8 mouse cellular contexts compared by ENCODE assay signal in genomic region chr4:40843726-40844125, GRCm38 (mm10). TPM values are rescaled to one million over a fixed set of nuclear protein-coding genes. Genes with fewer than 3 reads are reported as not detected.
A peak's percentile ranks its signal among the peaks of the same experiment; 100 is the strongest.
DNase-seq lines count a peak whose midpoint lies in the region; ATAC-seq and TF ChIP-seq lines count a peak whose summit lies in the region.

No protein-coding gene starts in this region.

- no peak for TF ChIP-seq CTCF in layer of hippocampus, adult 2 months (conservative IDR thresholded peaks at IDR 0.05)

- H3K4me2 ChIP-seq in heart, embryonic 16.5 days (ENCODE audit: low read depth, low read length), result peak overlapping the region; percentile 35
- no peak overlapping the region for H3K4me2 ChIP-seq in liver, embryonic 15.5 days

- ATAC-seq in heart, embryonic 16.5 days (replicated peaks; ENCODE audit: extremely low read depth, insufficient read depth, low FRiP score), result no peak
- ATAC-seq in liver, embryonic 15.5 days (ENCODE audit: insufficient read depth), result no peak

- H3K9ac ChIP-seq in heart, embryonic 16.5 days (ENCODE audit: low read length), result peak overlapping the region; percentile 48
- H3K9ac ChIP-seq in liver, embryonic 15.5 days, result no peak overlapping the region

- peak overlapping the region; percentile 72; the same call in 1 of the 2 replicates for H3K27ac ChIP-seq in layer of hippocampus, adult 2 months
- peak overlapping the region; percentile 99 for H3K27ac ChIP-seq in brown adipose tissue, adult 24 weeks (replicated peaks; ENCODE audit: low read depth, low read length)
- peak overlapping the region; percentile 93 for H3K27ac ChIP-seq in heart, embryonic 16.5 days (ENCODE audit: low read length)
- peak overlapping the region; percentile 92 for H3K27ac ChIP-seq in liver, embryonic 15.5 days (replicated peaks)

- H3K4me3 ChIP-seq in layer of hippocampus, adult 2 months, result no peak overlapping the region
- no peak overlapping the region for H3K4me3 ChIP-seq in brown adipose tissue, adult 24 weeks (ENCODE audit: insufficient read depth, low read depth, low read length)
- H3K4me3 ChIP-seq in heart, embryonic 16.5 days (ENCODE audit: low read length), result no peak overlapping the region
- no peak overlapping the region for H3K4me3 ChIP-seq in liver, embryonic 15.5 days (replicated peaks)

- 28% methylated on average over 8 of the region's 8 CpGs for WGBS in heart, embryonic 16.5 days
- 73% methylated on average over 8 of the region's 8 CpGs for WGBS in liver, embryonic 15.5 days (ENCODE audit: insufficient replicate concordance)

- H3K36me3 ChIP-seq in heart, embryonic 16.5 days (ENCODE audit: control insufficient read depth, insufficient read depth), result no peaks in the 10 kb centered on the region
- H3K36me3 ChIP-seq in liver, embryonic 15.5 days (replicated peaks), result peaks cover 37% of the 10 kb centered on the region

- H3K27me3 ChIP-seq in heart, embryonic 16.5 days (ENCODE audit: control insufficient read depth, insufficient read depth, low read length), result no peaks in the 10 kb centered on the region
- no peaks in the 10 kb centered on the region for H3K27me3 ChIP-seq in liver, embryonic 15.5 days

- peaks cover 52% of the 10 kb centered on the region for H3K4me1 ChIP-seq in brown adipose tissue, adult 24 weeks (ENCODE audit: control insufficient read depth, insufficient read depth, insufficient read length, low read length)
- H3K4me1 ChIP-seq in heart, embryonic 16.5 days (ENCODE audit: control insufficient read depth, insufficient read depth, low read length), result peaks cover 96% of the 10 kb centered on the region
- H3K4me1 ChIP-seq in liver, embryonic 15.5 days (replicated peaks), result peaks cover 88% of the 10 kb centered on the region

- no peak for DNase-seq in layer of hippocampus, adult 2 months (ENCODE audit: low spot score in 2 of 2)
- DNase-seq in layer of hippocampus, adult 8-10 months (ENCODE audit: low spot score in 2 of 2), result no peak
- DNase-seq in cerebellum, adult 9-11 months, result no peak
- DNase-seq in right cerebral cortex, adult 2 months (ENCODE audit: low spot score in 2 of 2), result no peak
- no peak for DNase-seq in layer of hippocampus, adult 9-11 months

- H3K9me3 ChIP-seq in heart, embryonic 16.5 days (replicated peaks; ENCODE audit: control insufficient read depth, low read length), result no peaks in the 10 kb centered on the region
- H3K9me3 ChIP-seq in liver, embryonic 15.5 days (replicated peaks), result no peaks in the 10 kb centered on the region

RNA-seq across cellular contexts. Expression of gene B4galt1, which starts 10.1 kb away (rescaled TPM):
- 10 to 100 TPM in 1 of 2 experiments, 1 to 10 TPM in 1; 8.5 to 10.8 TPM for total RNA-seq in layer of hippocampus, adult 2 months (2021)
- total RNA-seq in layer of hippocampus, adult 8-10 months (2022), result 10 to 100 TPM in 2 of 4 experiments, 1 to 10 TPM in 2; 6.7 to 13.0 (median 9.0) TPM
- 33.0 and 33.8 TPM in 2 replicates for polyA plus RNA-seq in brown adipose tissue, adult 24 weeks (2012; ENCODE audit: insufficient read depth, insufficient read length, missing spikeins)
- polyA plus RNA-seq in heart, embryonic 16.5 days (2015; fragmentation: Nextera tagmentation; extraction: Ambion mirVana), result 54.5 and 61.5 TPM in 2 replicates
- polyA plus RNA-seq in liver, embryonic 15.5 days (2015; fragmentation: Nextera tagmentation; extraction: Ambion mirVana), result 33.6 and 34.8 TPM in 2 replicates
